Mouse (Mus musculus) heart, postnatal 0 days (tissue): ENCODE data around the gene Plekho1. TPM values are rescaled to one million over a fixed set of nuclear protein-coding genes. Genes with fewer than 3 reads are reported as not detected.
"Not testable (repeated sequence)": the region's sequence is repeated elsewhere in the genome, so short reads cannot be mapped to it uniquely, and the experiment has no call there.

Experiments used
- ATAC-seq: fragments of 200-750 bp; cut with Nextera tagmentation; 2 replicates; pipeline ENCODE4 v1.8.0; 2017; ENCODE audit warnings: low read depth, moderate number of reproducible peaks, moderate library complexity; ENCODE audit not compliant: insufficient read depth
- DNase-seq: peaks from one replicate; pipeline ENCODE4 v3.0.0-alpha.2; 2016; ENCODE audit warnings: low spot score
- H3K27ac ChIP-seq: fragments of 300-500 bp; sonication (generic); 2 replicates; pipeline ENCODE4 v1.5.1; 2014; ENCODE audit warnings: low read depth, mild to moderate bottlenecking
- H3K27me3 ChIP-seq: fragments of 300-500 bp; sonication (generic); 2 replicates; pipeline ENCODE4 v1.6.1; 2014; ENCODE audit warnings: low read length, mixed read lengths; ENCODE audit not compliant: control insufficient read depth, insufficient read depth
- H3K36me3 ChIP-seq: fragments of 300-500 bp; sonication (generic); replicated peaks from 2 replicates; pipeline ENCODE4 v1.6.1; 2014; ENCODE audit warnings: low read length, mixed read lengths; ENCODE audit not compliant: control insufficient read depth, insufficient read depth
- H3K4me1 ChIP-seq: fragments of 300-500 bp; sonication (generic); 2 replicates; pipeline ENCODE4 v1.6.1; 2014; ENCODE audit warnings: antibody characterized with exemption; ENCODE audit not compliant: control insufficient read depth, insufficient read depth
- H3K4me2 ChIP-seq: fragments of 300-500 bp; sonication (generic); 2 replicates; pipeline ENCODE4 v1.6.1; 2014; ENCODE audit warnings: low read depth, mild to moderate bottlenecking, low read length, moderate library complexity
- H3K4me3 ChIP-seq: fragments of 300-500 bp; sonication (generic); 2 replicates; pipeline ENCODE4 v1.5.1; 2014; ENCODE audit warnings: low read depth, low read length
- H3K9ac ChIP-seq: fragments of 300-500 bp; sonication (generic); replicated peaks from 2 replicates; pipeline ENCODE4 v1.6.1; 2014; ENCODE audit warnings: low read depth, low read length, mixed read lengths
- H3K9me3 ChIP-seq: fragments of 300-500 bp; sonication (generic); replicated peaks from 2 replicates; pipeline ENCODE4 v1.6.1; 2016; ENCODE audit warnings: low read length; ENCODE audit not compliant: control insufficient read depth
- CTCF ChIP-seq: IDR thresholded peaks from 2 replicates; pipeline ENCODE4 v1.5.1; 2016; ENCODE audit warnings: antibody characterized with exemption, control low read depth, low read depth
- EP300 ChIP-seq: IDR thresholded peaks from 2 replicates; pipeline ENCODE4 v1.6.1; 2016; ENCODE audit warnings: antibody characterized with exemption, low read depth
- WGBS: fragments of 180-500 bp; shearing (Covaris S2); extraction: QIAGEN DNeasy Blood & Tissue Kit; methylation state at CpG from one replicate; pipeline ENCODE4 v1.1.7; 2014; 5-methylcytosine and 5-hydroxymethylcytosine counted together
- polyA plus RNA-seq: library from polyadenylated mRNA; unstranded; fragments of >200 nt; fragmentation: Nextera tagmentation; extraction: Ambion mirVana; gene quantifications from 2 replicates; pipeline ENCODE4 v1.2.1, GENCODE M21; 2015
- total RNA-seq: library from RNA; depleted of rRNA; stranded (reverse); fragments of >200 nt; gene quantifications from 2 replicates; pipeline ENCODE4 v1.2.3, GENCODE M21; 2014; ENCODE audit warnings: low replicate concordance

The Plekho1 gene
- total and polyA plus RNA-seq, 2 experiments from 2014 or later: 94.8 to 138 TPM

DNA sequence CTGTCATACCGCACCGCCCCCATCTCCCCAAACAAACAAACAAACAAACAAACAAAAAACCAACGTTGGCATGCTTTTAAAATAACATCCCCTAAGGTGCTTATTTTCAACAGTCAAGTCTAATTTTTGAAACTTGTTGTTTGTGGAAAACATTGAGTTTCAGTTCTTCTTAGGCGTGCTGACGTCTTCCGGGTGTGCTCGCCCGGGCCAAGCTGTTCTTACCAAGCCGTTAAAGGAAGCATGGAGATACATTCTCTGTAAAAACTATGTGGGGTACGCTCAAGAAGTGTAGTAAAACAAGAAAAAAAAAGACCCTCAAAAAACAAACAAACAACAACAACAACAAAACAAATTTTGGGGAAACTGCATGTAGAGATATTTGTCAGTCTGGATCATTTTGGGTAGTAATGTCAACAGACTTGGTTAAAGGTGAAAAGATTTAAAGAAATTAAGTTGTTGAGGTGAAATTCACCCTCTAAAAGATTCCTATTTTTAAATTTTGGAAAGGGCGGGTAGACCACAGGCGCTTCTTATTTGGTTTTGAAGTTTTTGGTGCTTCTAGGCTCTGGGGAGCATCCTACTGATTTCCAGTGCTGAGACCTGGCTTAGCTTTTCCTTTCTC is 23.4 kb downstream of the Plekho1 start:
- peak overlapping the region; percentile 37 for H3K4me3 ChIP-seq
- peak overlapping the region; percentile 58; the same call in 1 of the 2 replicates for H3K27ac ChIP-seq
- no peaks in the 10 kb centered on the region for H3K9me3 ChIP-seq
- H3K4me1 ChIP-seq: peaks cover 3% of the 10 kb centered on the region; the same call in 1 of the 2 replicates
- H3K9ac ChIP-seq: peak overlapping the region; percentile 40; the same call in 1 of the 2 replicates
- peak overlapping the region; percentile 59 for H3K4me2 ChIP-seq
- WGBS: 86% methylated on average over 12 of the region's 12 CpGs
- no peak for ATAC-seq
- no peaks in the 10 kb centered on the region for H3K36me3 ChIP-seq
- TF ChIP-seq EP300: no peak
- TF ChIP-seq CTCF: no peak
- DNase-seq: no peak
- no peaks in the 10 kb centered on the region for H3K27me3 ChIP-seq

DNA sequence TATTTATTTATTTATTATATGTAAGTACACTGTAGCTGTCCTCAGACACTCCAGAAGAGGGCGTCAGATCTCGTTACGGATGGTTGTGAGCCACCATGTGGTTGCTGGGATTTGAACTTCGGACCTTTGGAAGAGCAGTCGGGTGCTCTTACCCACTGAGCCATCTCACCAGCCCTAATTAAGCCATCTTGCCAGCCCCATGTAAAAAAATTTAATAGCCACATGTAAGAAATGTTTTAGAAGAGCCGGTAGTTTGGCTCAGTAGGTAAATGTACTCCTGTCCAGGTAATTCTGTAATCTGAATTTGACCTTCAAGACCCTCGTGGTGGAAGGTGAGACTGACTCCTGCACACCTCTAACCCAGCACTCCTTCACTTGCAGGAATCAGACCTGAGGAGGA is 25.1 kb downstream of the Plekho1 start:
- not testable (repeated sequence) for H3K9me3 ChIP-seq, H3K4me1 ChIP-seq, H3K4me3 ChIP-seq, H3K9ac ChIP-seq, DNase-seq, H3K4me2 ChIP-seq, H3K36me3 ChIP-seq, ATAC-seq, H3K27me3 ChIP-seq, H3K27ac ChIP-seq
- 80% methylated on average over 4 of the region's 7 CpGs for WGBS

GRCm38 (mm10) chr3:95969277-95969676 is 26.5 kb downstream of the Plekho1 start:
- H3K27me3 ChIP-seq: no peaks in the 10 kb centered on the region
- WGBS: 56% methylated on average over 1 of the region's 1 CpGs
- H3K4me1 ChIP-seq: peaks cover 3% of the 10 kb centered on the region; the same call in 1 of the 2 replicates
- no peak overlapping the region for H3K9ac ChIP-seq
- ATAC-seq: 0 out of 2 replicates have a peak, but pooled peaks have one; percentile 45
- H3K9me3 ChIP-seq: no peaks in the 10 kb centered on the region
- no peaks in the 10 kb centered on the region for H3K36me3 ChIP-seq
- H3K4me2 ChIP-seq: no peak overlapping the region
- 0 out of 2 replicates have a peak overlapping the region, but pooled peaks have one; percentile 48 for H3K27ac ChIP-seq
- TF ChIP-seq CTCF: no peak
- TF ChIP-seq EP300: no peak
- no peak for DNase-seq
- no peak overlapping the region for H3K4me3 ChIP-seq

DNA sequence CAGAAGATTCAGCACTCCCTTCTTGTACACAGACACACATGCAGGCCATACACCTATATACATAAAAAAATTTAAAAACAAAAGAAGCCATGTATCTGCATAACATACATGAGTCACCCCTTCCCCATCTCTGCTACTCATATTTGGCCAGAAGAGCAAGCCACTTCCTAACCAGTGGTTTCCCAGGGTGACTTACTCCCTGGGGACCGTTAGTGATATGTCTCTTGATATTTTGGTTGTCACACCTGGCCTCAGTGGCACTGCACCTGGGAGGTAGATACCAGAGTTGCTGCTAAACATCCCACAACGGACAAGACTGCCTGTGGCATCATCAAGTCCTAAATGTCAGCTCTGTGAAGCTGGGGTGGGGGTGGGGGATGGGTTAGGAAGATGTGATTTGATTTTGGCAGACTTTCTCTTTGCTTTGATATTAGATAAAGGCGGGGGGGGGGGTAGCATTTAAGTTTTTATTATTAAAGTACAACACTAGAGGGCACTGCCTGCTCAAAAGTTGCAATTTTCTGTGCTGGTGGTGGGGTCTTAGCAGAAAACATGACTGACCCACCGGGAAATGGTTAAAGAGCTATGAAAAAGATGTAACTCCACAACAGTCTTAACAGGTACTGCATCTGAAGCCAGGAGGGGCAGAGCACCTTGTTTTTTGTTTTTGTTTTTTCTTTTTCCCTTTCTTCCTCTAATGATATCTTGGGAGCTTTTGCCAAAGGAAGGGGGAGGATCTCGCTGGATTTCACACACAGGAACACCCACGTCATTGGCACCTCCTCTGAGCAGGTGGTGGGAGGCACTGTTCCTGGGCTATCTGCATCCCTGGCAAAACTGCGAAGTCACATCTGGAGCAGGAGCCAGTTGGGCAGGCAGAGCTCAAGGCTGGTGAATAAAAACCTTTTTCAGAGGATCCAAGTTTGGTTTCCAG is 30.0 kb downstream of the Plekho1 start:
- ATAC-seq (peak; percentile 45; the same call in 1 of the 2 replicates), DNase-seq (no peak)
- Histone ChIP-seq H3K9me3 (no peaks in the 10 kb centered on the region), H3K9ac (peak overlapping the region; percentile 52), H3K4me3 (no peak overlapping the region), H3K4me2 (peak overlapping the region; percentile 45), H3K36me3 (no peaks in the 10 kb centered on the region), H3K27ac (no peak overlapping the region), H3K4me1 (peaks cover 6% of the 10 kb centered on the region; the same call in 1 of the 2 replicates), H3K27me3 (no peaks in the 10 kb centered on the region)
- WGBS: 3% methylated on average over 7 of the region's 7 CpGs
- TF ChIP-seq EP300: no peak
- peak; percentile 55 for TF ChIP-seq CTCF

- H3K27ac ChIP-seq: no peak overlapping the region
- no peak overlapping the region for H3K4me2 ChIP-seq
- no peak for ATAC-seq
- peak; percentile 47 for TF ChIP-seq CTCF
- TF ChIP-seq EP300: no peak
- H3K4me3 ChIP-seq: no peak overlapping the region
- peaks cover 4% of the 10 kb centered on the region; the same call in 1 of the 2 replicates for H3K4me1 ChIP-seq
- H3K36me3 ChIP-seq: no peaks in the 10 kb centered on the region
- no peak overlapping the region for H3K9ac ChIP-seq
- no peaks in the 10 kb centered on the region for H3K9me3 ChIP-seq
- 36% methylated on average over 4 of the region's 4 CpGs for WGBS
- no peak for DNase-seq
- no peaks in the 10 kb centered on the region for H3K27me3 ChIP-seq
Measured at GRCm38 (mm10) chr3:95963681-95964080, 32.1 kb downstream of the Plekho1 start.
